Mouse (Mus musculus) adrenal gland, adult 8-10 months (tissue): ENCODE measurements at regions not wholly inside any gene's neighbourhood (a gene's known extent, or its start where the extent isn't known, plus 50 kb on each side); places are given as distances from the start of the nearest gene placed in this dataset.

Experiments used
- DNase-seq: peaks from one replicate; pipeline ENCODE4 v3.0.0; 2022
- microRNA-seq, 2 experiments: library from miRNA; unstranded; fragments of <30 nt; microRNA quantifications; one replicate each; pipeline ENCODE4 v1.2.0; 2022

DNA sequence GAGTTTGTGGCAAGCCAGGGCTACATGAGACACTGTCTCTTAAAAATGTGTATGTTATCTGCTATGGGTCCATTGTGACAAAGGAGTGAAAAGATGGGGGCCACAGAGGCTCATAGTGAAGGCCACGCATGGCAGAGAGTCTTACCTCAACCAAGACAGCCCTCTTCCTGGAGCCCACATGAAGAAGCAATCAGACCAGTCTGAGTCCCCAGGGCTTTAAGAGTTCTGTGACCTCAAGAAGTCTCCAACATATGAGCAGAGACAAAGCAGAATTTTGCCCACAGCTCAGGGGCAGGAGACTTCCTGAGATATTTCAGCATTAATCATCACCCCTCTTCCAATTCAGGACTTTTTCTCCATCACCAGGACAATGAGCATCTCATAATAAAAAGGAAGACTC, 50.4 kb upstream of the Ankrd34c start:
- no peak for DNase-seq

Small RNA genes lying in the stretch of these regions (microRNA-seq; reads per million reads assigned to microRNA genes)
- 19.1 to 29.0 reads per million in 2 experiments for gene Mir184
